Comparison of ENCODE assay signal across 8 mouse cellular contexts in genomic region chr3:88449395-88450023, GRCm38 (mm10). TPM values are rescaled to one million over a fixed set of nuclear protein-coding genes. Genes with fewer than 3 reads are reported as not detected.
DNase-seq lines count a peak whose midpoint lies in the region; ATAC-seq lines count a peak whose summit lies in the region.

No protein-coding gene starts in this region.

- peak; percentile 97 for DNase-seq in heart, adult 11 months
- no peak for DNase-seq in heart, postnatal 36 days
- DNase-seq in forebrain, embryonic 14.5 days (ENCODE audit: low spot score): peak; percentile 40
- DNase-seq in lung, postnatal 4 days: no peak
- DNase-seq in frontal cortex, postnatal 36 days (ENCODE audit: low spot score in 2 of 2): no peak

- 5% methylated on average over 21 of the region's 21 CpGs for WGBS in forebrain, embryonic 14.5 days
- 23% methylated on average over 21 of the region's 21 CpGs for WGBS in intestine, embryonic 15.5 days
- 6% methylated on average over 21 of the region's 21 CpGs for WGBS in neural tube, embryonic 14.5 days

- peaks cover 3% of the 10 kb centered on the region; the same call in 1 of the 2 replicates for H3K4me1 ChIP-seq in brown adipose tissue, adult 24 weeks (ENCODE audit: control insufficient read depth, insufficient read depth, insufficient read length, low read length)
- 0 out of 2 replicates have a peak, but pooled peaks cover 5% of the 10 kb centered on the region for H3K4me1 ChIP-seq in forebrain, embryonic 14.5 days (ENCODE audit: control insufficient read depth, insufficient read depth, low read length)
- peaks cover 36% of the 10 kb centered on the region for H3K4me1 ChIP-seq in intestine, embryonic 15.5 days (replicated peaks)
- no peaks in the 10 kb centered on the region for H3K4me1 ChIP-seq in neural tube, embryonic 14.5 days (ENCODE audit: control insufficient read depth, insufficient read depth, low read length)

- no peaks in the 10 kb centered on the region for H3K9me3 ChIP-seq in forebrain, embryonic 14.5 days (replicated peaks; ENCODE audit: control insufficient read depth, low read length)
- H3K9me3 ChIP-seq in intestine, embryonic 15.5 days: no peaks in the 10 kb centered on the region
- H3K9me3 ChIP-seq in neural tube, embryonic 14.5 days (ENCODE audit: control insufficient read depth, low read length): no peaks in the 10 kb centered on the region

- H3K27me3 ChIP-seq in forebrain, embryonic 14.5 days (replicated peaks; ENCODE audit: control insufficient read depth, insufficient read depth, low read length): no peaks in the 10 kb centered on the region
- H3K27me3 ChIP-seq in intestine, embryonic 15.5 days (replicated peaks): no peaks in the 10 kb centered on the region
- H3K27me3 ChIP-seq in neural tube, embryonic 14.5 days (ENCODE audit: control insufficient read depth, insufficient read depth, low read length): no peaks in the 10 kb centered on the region

- intact Hi-C loops in heart, postnatal 36 days (cut with DNase I): no loop called here

- peaks cover 37% of the 10 kb centered on the region for H3K36me3 ChIP-seq in forebrain, embryonic 14.5 days (ENCODE audit: control insufficient read depth, insufficient read depth, low read length)
- H3K36me3 ChIP-seq in intestine, embryonic 15.5 days: no peaks in the 10 kb centered on the region
- H3K36me3 ChIP-seq in neural tube, embryonic 14.5 days (ENCODE audit: control insufficient read depth, insufficient read depth, low read length): peaks cover 19% of the 10 kb centered on the region

- H3K4me3 ChIP-seq in brown adipose tissue, adult 24 weeks (ENCODE audit: insufficient read depth, low read depth, low read length): peak overlapping the region; percentile 28
- 0 out of 2 replicates have a peak overlapping the region, but pooled peaks have one; percentile 1 for H3K4me3 ChIP-seq in forebrain, embryonic 14.5 days (ENCODE audit: low read depth, low read length)
- H3K4me3 ChIP-seq in intestine, embryonic 15.5 days (replicated peaks): peak overlapping the region; percentile 28
- no peak overlapping the region for H3K4me3 ChIP-seq in neural tube, embryonic 14.5 days (ENCODE audit: low read depth, low read length)

- no peak overlapping the region for H3K27ac ChIP-seq in brown adipose tissue, adult 24 weeks (replicated peaks; ENCODE audit: low read depth, low read length)
- no peak overlapping the region for H3K27ac ChIP-seq in forebrain, embryonic 14.5 days (ENCODE audit: low read depth, low read length)
- peak overlapping the region; percentile 65 for H3K27ac ChIP-seq in intestine, embryonic 15.5 days
- no peak overlapping the region for H3K27ac ChIP-seq in neural tube, embryonic 14.5 days (ENCODE audit: low read depth, low read length)

- H3K4me2 ChIP-seq in forebrain, embryonic 14.5 days (ENCODE audit: low read length): peak overlapping the region; percentile 33
- H3K4me2 ChIP-seq in intestine, embryonic 15.5 days (replicated peaks): peak overlapping the region; percentile 62
- H3K4me2 ChIP-seq in neural tube, embryonic 14.5 days (ENCODE audit: low read depth, low read length): 0 out of 2 replicates have a peak overlapping the region, but pooled peaks have one; percentile 22

- ATAC-seq in forebrain, embryonic 14.5 days: peak; percentile 65
- peak; percentile 27; the same call in 1 of the 2 replicates for ATAC-seq in intestine, embryonic 15.5 days
- ATAC-seq in neural tube, embryonic 14.5 days (ENCODE audit: low read depth): no peak

- peak overlapping the region; percentile 38; the same call in 1 of the 2 replicates for H3K9ac ChIP-seq in forebrain, embryonic 14.5 days (ENCODE audit: low read length)
- H3K9ac ChIP-seq in intestine, embryonic 15.5 days: peak overlapping the region; percentile 38; the same call in 1 of the 2 replicates
- H3K9ac ChIP-seq in neural tube, embryonic 14.5 days (replicated peaks; ENCODE audit: low read depth, low read length): no peak overlapping the region

RNA-seq across cellular contexts. Expression of gene Sema4a, which starts 11.5 kb away (rescaled TPM):
- 1 to 10 TPM; 3.1 to 3.6 TPM for total RNA-seq in heart, postnatal 36 days (2021)
- 25.7 and 30.2 TPM in 2 replicates for polyA plus RNA-seq in brown adipose tissue, adult 24 weeks (2012; ENCODE audit: insufficient read depth, insufficient read length, missing spikeins)
- 12.2 and 15.2 TPM in 2 replicates for polyA plus RNA-seq in forebrain, embryonic 14.5 days (2014; fragmentation: Nextera tagmentation; extraction: Ambion mirVana)
- 30.9 and 39.2 TPM in 2 replicates for polyA plus RNA-seq in intestine, embryonic 15.5 days (2015; fragmentation: Nextera tagmentation; extraction: Ambion mirVana)
- polyA plus RNA-seq in neural tube, embryonic 14.5 days (2014; fragmentation: Nextera tagmentation; extraction: Ambion mirVana): 20.8 and 21.5 TPM in 2 replicates

RNA-seq across cellular contexts. Expression of gene Slc25a44, which starts 24.6 kb away (rescaled TPM):
- 10 to 100 TPM; 11.6 to 15.6 TPM for total RNA-seq in heart, postnatal 36 days (2021)
- polyA plus RNA-seq in brown adipose tissue, adult 24 weeks (2012; ENCODE audit: insufficient read depth, insufficient read length, missing spikeins): 71.0 and 78.1 TPM in 2 replicates
- polyA plus RNA-seq in forebrain, embryonic 14.5 days (2014; fragmentation: Nextera tagmentation; extraction: Ambion mirVana): 30.8 and 36.1 TPM in 2 replicates
- 17.2 and 17.3 TPM in 2 replicates for polyA plus RNA-seq in intestine, embryonic 15.5 days (2015; fragmentation: Nextera tagmentation; extraction: Ambion mirVana)
- polyA plus RNA-seq in neural tube, embryonic 14.5 days (2014; fragmentation: Nextera tagmentation; extraction: Ambion mirVana): 40.8 and 42.5 TPM in 2 replicates

RNA-seq across cellular contexts. Expression of gene Pmf1, which starts 39.4 kb away (rescaled TPM):
- total RNA-seq in heart, postnatal 36 days (2021): 10 to 100 TPM; 14.5 to 18.3 TPM
- 25.1 and 30.8 TPM in 2 replicates for polyA plus RNA-seq in brown adipose tissue, adult 24 weeks (2012; ENCODE audit: insufficient read depth, insufficient read length, missing spikeins)
- 63.2 and 70.6 TPM in 2 replicates for polyA plus RNA-seq in forebrain, embryonic 14.5 days (2014; fragmentation: Nextera tagmentation; extraction: Ambion mirVana)
- polyA plus RNA-seq in intestine, embryonic 15.5 days (2015; fragmentation: Nextera tagmentation; extraction: Ambion mirVana): 127 and 128 TPM in 2 replicates
- polyA plus RNA-seq in neural tube, embryonic 14.5 days (2014; fragmentation: Nextera tagmentation; extraction: Ambion mirVana): 19.3 and 22.2 TPM in 2 replicates

Comparison
In these comparisons a context has a peak if more than half of its experiments do, and no peak if none do; other contexts are left out.
1. DNase-seq: peak in heart, adult 11 months (single experiment) and forebrain, embryonic 14.5 days (single experiment); none in heart, postnatal 36 days (0 of 2), lung, postnatal 4 days (0 of 2) and frontal cortex, postnatal 36 days (0 of 2).
2. Peak in every context shown above with its lines, with median percentiles within 50 percentile points of each other: H3K4me2 ChIP-seq.